Mouse (Mus musculus) CD4-positive helper T cell, adult 2 months (primary cell): ENCODE data around the gene Zfp609.
A peak's percentile ranks its signal among the peaks of the same experiment; 100 is the strongest.

ENCODE experiments used
- DNase-seq: peaks from one replicate; pipeline ENCODE4 v3.0.0-alpha.2; 2012; ENCODE audit warnings: low read depth, missing footprints, low spot score

Zfp609 gene

GRCm38 (mm10) chr9:65827344-65828015 is at the start of gene Zfp609:
Gene Zfp609, minus strand, starts transcription at chr9:65827564.
- DNase-seq: peak; percentile 85

- DNase-seq: no peak
Measured at GRCm38 (mm10) chr9:65859656-65860055, 32.3 kb upstream of the Zfp609 start.

GRCm38 (mm10) chr9:65850203-65850602 is 22.8 kb upstream of the Zfp609 start:
- DNase-seq: no peak

- no peak for DNase-seq
Measured at GRCm38 (mm10) chr9:65848154-65848553, 20.8 kb upstream of the Zfp609 start.

- DNase-seq: no peak
Measured at GRCm38 (mm10) chr9:65844421-65845165, 17.2 kb upstream of the Zfp609 start.

GRCm38 (mm10) chr9:65839841-65840240 is 12.5 kb upstream of the Zfp609 start:
- DNase-seq: no peak

GRCm38 (mm10) chr9:65836916-65837315 is 9.6 kb upstream of the Zfp609 start:
- no peak for DNase-seq

- DNase-seq: no peak
Measured at GRCm38 (mm10) chr9:65834628-65835354, 7.4 kb upstream of the Zfp609 start.

GRCm38 (mm10) chr9:65833640-65834039 is 6.3 kb upstream of the Zfp609 start:
- no peak for DNase-seq

- no peak for DNase-seq
Measured at GRCm38 (mm10) chr9:65833230-65833629, 5.9 kb upstream of the Zfp609 start.

GRCm38 (mm10) chr9:65832041-65832440 is 4.7 kb upstream of the Zfp609 start:
- no peak for DNase-seq

GRCm38 (mm10) chr9:65831164-65831563 is 3.8 kb upstream of the Zfp609 start:
- no peak for DNase-seq

GRCm38 (mm10) chr9:65830255-65830654 is 2.9 kb upstream of the Zfp609 start:
- DNase-seq: no peak

GRCm38 (mm10) chr9:65829410-65829809 is 2.0 kb upstream of the Zfp609 start:
- peak; percentile 52 for DNase-seq

- DNase-seq: peak; percentile 22
Measured at GRCm38 (mm10) chr9:65828511-65828910, 1.1 kb upstream of the Zfp609 start.

GRCm38 (mm10) chr9:65828016-65828403 is 646 bp upstream of the Zfp609 start:
- DNase-seq: no peak

GRCm38 (mm10) chr9:65826588-65827343 is 598 bp downstream of the Zfp609 start:
- DNase-seq: peak; percentile 36

- no peak for DNase-seq
Measured at GRCm38 (mm10) chr9:65826226-65826587, 1.2 kb downstream of the Zfp609 start.

- no peak for DNase-seq
Measured at GRCm38 (mm10) chr9:65823716-65824462, 3.5 kb downstream of the Zfp609 start.

- no peak for DNase-seq
Measured at GRCm38 (mm10) chr9:65822011-65822410, 5.4 kb downstream of the Zfp609 start.

- DNase-seq: no peak
Measured at GRCm38 (mm10) chr9:65820301-65820700, 7.1 kb downstream of the Zfp609 start.
